Mouse (Mus musculus): ENCODE results near the gene Gm4724.
"Not testable (repeated sequence)": the region's sequence is repeated elsewhere in the genome, so short reads cannot be mapped to it uniquely, and the experiment has no call there.

Gm4724 gene

GRCm38 (mm10) chr2:175435707-175436106, at the start of gene Gm4724:
TSS of gene Gm4724 (minus strand) at chr2:175435807.
- not testable (repeated sequence) for DNase-seq (ENCODE audit: low read depth)

- not testable (repeated sequence) for DNase-seq (ENCODE audit: low read depth)
Measured at GRCm38 (mm10) chr2:175469685-175470084, 34.1 kb upstream of the Gm4724 start, which contains the start of gene Zfp965. TSS of gene Zfp965 (plus strand) at chr2:175469985.
